Mouse (Mus musculus) liver, adult 2 months (tissue): ENCODE measurements around the gene Itpk1. TPM values are rescaled to one million over a fixed set of nuclear protein-coding genes. Genes with fewer than 3 reads are reported as not detected.

Source experiments
- DNase-seq: peaks from one replicate; pipeline ENCODE4 v3.0.0-alpha.2; 2011; ENCODE audit warnings: low read depth, low spot score; ENCODE audit errors: extremely low read depth
- H3K27ac ChIP-seq: fragments of 200-500 bp; replicated peaks from 2 replicates; pipeline ENCODE4 v1.5.1; 2012; ENCODE audit warnings: low read depth, mild to moderate bottlenecking, control low read depth, inconsistent platforms, low read length; ENCODE audit not compliant: insufficient read depth
- H3K27me3 ChIP-seq: fragments of 200-500 bp; 2 replicates; pipeline ENCODE4 v1.6.1; 2012; ENCODE audit warnings: mild to moderate bottlenecking, moderate library complexity, low read length, inconsistent platforms; ENCODE audit not compliant: control insufficient read depth, insufficient read depth
- H3K36me3 ChIP-seq: fragments of 200-500 bp; 2 replicates; pipeline ENCODE4 v1.6.1; 2012; ENCODE audit warnings: low read length, inconsistent platforms; ENCODE audit not compliant: control insufficient read depth, insufficient read depth
- H3K4me1 ChIP-seq: fragments of 200-500 bp; 2 replicates; pipeline ENCODE4 v1.6.1; 2011; ENCODE audit warnings: low read length; ENCODE audit not compliant: control insufficient read depth, insufficient read depth
- H3K4me3 ChIP-seq: fragments of 200-500 bp; 2 replicates; pipeline ENCODE4 v1.5.1; 2011; ENCODE audit warnings: low read depth, mild to moderate bottlenecking, control low read depth, low read length, moderate library complexity; ENCODE audit not compliant: insufficient read depth
- H3K79me2 ChIP-seq: fragments of 200-500 bp; 2 replicates; pipeline ENCODE4 v1.6.1; 2012; ENCODE audit warnings: inconsistent platforms, mild to moderate bottlenecking, low read length, moderate library complexity; ENCODE audit not compliant: control insufficient read depth, insufficient read depth
- H3K9ac ChIP-seq: fragments of 200-500 bp; 2 replicates; pipeline ENCODE4 v1.6.1; 2012; ENCODE audit warnings: low read depth, mild to moderate bottlenecking, control low read depth, inconsistent platforms, low read length
- CTCF ChIP-seq: fragments of 200-500 bp; IDR thresholded peaks from 2 replicates; pipeline ENCODE4 v1.5.1; 2011; ENCODE audit warnings: low read depth, low read length, control low read depth
- POLR2A ChIP-seq: fragments of 200-500 bp; IDR thresholded peaks from 2 replicates; pipeline ENCODE4 v1.6.1; 2011; ENCODE audit warnings: low read length, control low read depth; ENCODE audit not compliant: insufficient read depth; ENCODE audit errors: extremely low read depth
- WGBS: fragments of 180-500 bp; shearing (Covaris S2); methylation state at CpG from one replicate; pipeline ENCODE4 v1.1.7; 2018; 5-methylcytosine and 5-hydroxymethylcytosine counted together
- polyA plus RNA-seq: library from polyadenylated mRNA; depleted of rRNA; stranded (reverse); fragments of >200 nt; gene quantifications from 2 replicates; pipeline ENCODE4 v1.2.3, GENCODE M21; 2012
- total RNA-seq: library from RNA; depleted of rRNA; stranded (reverse); fragments of >200 nt; gene quantifications from 2 replicates; pipeline ENCODE4 v1.2.3, GENCODE M21; 2014

Gene Itpk1
- total and polyA plus RNA-seq, 2 experiments, result 7.9 to 21.0 TPM

GRCm38 (mm10) chr12:102729855-102730797 is 25.4 kb upstream of the Itpk1 start:
- Histone ChIP-seq H3K27me3 (no peaks in the 10 kb centered on the region), H3K27ac (no peak overlapping the region), H3K79me2 (no peaks in the 10 kb centered on the region), H3K9ac (no peak overlapping the region), H3K4me3 (no peak overlapping the region), H3K4me1 (no peaks in the 10 kb centered on the region), H3K36me3 (no peaks in the 10 kb centered on the region)
- no peak for TF ChIP-seq POLR2A
- TF ChIP-seq CTCF, result no peak
- 54% methylated on average over 26 of the region's 26 CpGs for WGBS
- peak; percentile 29 for DNase-seq

GRCm38 (mm10) chr12:102725761-102726175 is 21.0 kb upstream of the Itpk1 start:
- H3K79me2 ChIP-seq, result no peaks in the 10 kb centered on the region
- no peaks in the 10 kb centered on the region for H3K4me1 ChIP-seq
- WGBS, result 72% methylated on average over 7 of the region's 7 CpGs
- DNase-seq, result no peak
- H3K27ac ChIP-seq, result no peak overlapping the region
- TF ChIP-seq CTCF (no peak), POLR2A (no peak)
- H3K9ac ChIP-seq, result no peak overlapping the region
- no peaks in the 10 kb centered on the region for H3K36me3 ChIP-seq
- H3K4me3 ChIP-seq, result no peak overlapping the region
- H3K27me3 ChIP-seq, result no peaks in the 10 kb centered on the region

- Histone ChIP-seq H3K27me3 (no peaks in the 10 kb centered on the region), H3K27ac (no peak overlapping the region), H3K79me2 (no peaks in the 10 kb centered on the region), H3K36me3 (no peaks in the 10 kb centered on the region), H3K9ac (no peak overlapping the region), H3K4me1 (no peaks in the 10 kb centered on the region), H3K4me3 (no peak overlapping the region)
- no peak for DNase-seq
- no peak for TF ChIP-seq POLR2A
- TF ChIP-seq CTCF, result no peak
- 90% methylated on average over 6 of the region's 6 CpGs for whole genome bisulfite sequencing
Measured at GRCm38 (mm10) chr12:102725146-102725545, 20.4 kb upstream of the Itpk1 start.

- Histone ChIP-seq H3K4me1 (no peaks in the 10 kb centered on the region), H3K9ac (no peak overlapping the region), H3K79me2 (no peaks in the 10 kb centered on the region), H3K36me3 (no peaks in the 10 kb centered on the region), H3K4me3 (no peak overlapping the region), H3K27ac (no peak overlapping the region), H3K27me3 (no peaks in the 10 kb centered on the region)
- no peak for DNase-seq
- 80% methylated on average over 6 of the region's 6 CpGs for WGBS
- TF ChIP-seq CTCF (no peak), POLR2A (no peak)
Measured at GRCm38 (mm10) chr12:102723861-102724260, 19.1 kb upstream of the Itpk1 start.

GRCm38 (mm10) chr12:102722966-102723365 is 18.2 kb upstream of the Itpk1 start:
- TF ChIP-seq POLR2A (no peak), CTCF (no peak)
- no peaks in the 10 kb centered on the region for H3K36me3 ChIP-seq
- no peaks in the 10 kb centered on the region for H3K4me1 ChIP-seq
- DNase-seq, result no peak
- H3K79me2 ChIP-seq, result no peaks in the 10 kb centered on the region
- H3K27ac ChIP-seq, result no peak overlapping the region
- H3K27me3 ChIP-seq, result no peaks in the 10 kb centered on the region
- 79% methylated on average over 8 of the region's 8 CpGs for WGBS
- H3K4me3 ChIP-seq, result no peak overlapping the region
- no peak overlapping the region for H3K9ac ChIP-seq

- Histone ChIP-seq H3K79me2 (no peaks in the 10 kb centered on the region), H3K4me1 (no peaks in the 10 kb centered on the region), H3K27ac (no peak overlapping the region), H3K4me3 (no peak overlapping the region), H3K27me3 (no peaks in the 10 kb centered on the region), H3K9ac (no peak overlapping the region), H3K36me3 (no peaks in the 10 kb centered on the region)
- TF ChIP-seq CTCF (no peak), POLR2A (no peak)
- 80% methylated on average over 11 of the region's 11 CpGs for WGBS
- DNase-seq, result no peak
Measured at GRCm38 (mm10) chr12:102722451-102722850, 17.7 kb upstream of the Itpk1 start.
